Mouse (Mus musculus): ENCODE measurements around the gene Abcg1. TPM values are rescaled to one million over a fixed set of nuclear protein-coding genes. Genes with fewer than 3 reads are reported as not detected.

Abcg1 gene
- polyA plus RNA-seq, 1 experiment from 2014 or later: 9.6 TPM

GRCm38 (mm10) chr17:31033251-31033650 is 24.2 kb upstream of the Abcg1 start:
- H3K4me2 ChIP-seq: no peak overlapping the region
- H3K4me1 ChIP-seq (ENCODE audit: insufficient read depth): no peaks in the 10 kb centered on the region
- H3K27ac ChIP-seq (ENCODE audit: low read depth): no peak overlapping the region
- no peaks in the 10 kb centered on the region for H3K36me3 ChIP-seq (ENCODE audit: insufficient read depth)
- ATAC-seq (ENCODE audit: insufficient read depth) (no peak), DNase-seq (no peak)
- 67% methylated on average over 2 of the region's 2 CpGs for WGBS
- no peak for TF ChIP-seq CTCF (IDR thresholded peaks at IDR 0.05; ENCODE audit: low read depth)
- H3K9ac ChIP-seq: no peak overlapping the region
- no peaks in the 10 kb centered on the region for H3K9me3 ChIP-seq (ENCODE audit: low read depth, low read length)
- H3K4me3 ChIP-seq (ENCODE audit: low read depth, low read length): no peak overlapping the region
- no peaks in the 10 kb centered on the region for H3K27me3 ChIP-seq (ENCODE audit: insufficient read depth, low read length)

DNA sequence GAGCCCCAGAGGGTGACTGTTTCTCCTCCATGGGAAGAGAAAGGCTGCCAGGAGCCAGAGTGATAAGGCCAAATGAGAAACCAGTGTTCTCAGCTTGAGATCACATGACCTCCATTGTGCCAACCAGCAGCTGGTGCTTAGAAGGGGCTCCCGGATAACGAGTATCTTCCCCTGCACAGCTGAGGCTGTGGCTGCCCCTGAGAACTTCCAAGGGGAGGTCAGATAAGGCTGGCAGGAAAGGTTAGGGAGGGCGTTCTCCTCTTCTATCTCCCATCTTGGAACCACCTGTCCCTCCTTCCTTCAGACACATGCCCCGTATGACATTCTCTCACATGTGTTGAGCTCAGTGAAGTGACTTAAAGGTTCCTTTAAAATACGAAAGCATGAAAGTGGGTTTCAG is 23.3 kb upstream of the Abcg1 start:
- TF ChIP-seq CTCF (IDR thresholded peaks at IDR 0.05; ENCODE audit: low read depth): no peak
- no peak overlapping the region for H3K27ac ChIP-seq (ENCODE audit: low read depth)
- ATAC-seq (ENCODE audit: insufficient read depth) (no peak), DNase-seq (no peak)
- H3K4me3 ChIP-seq (ENCODE audit: low read depth, low read length): no peak overlapping the region
- H3K4me2 ChIP-seq: no peak overlapping the region
- no peaks in the 10 kb centered on the region for H3K4me1 ChIP-seq (ENCODE audit: insufficient read depth)
- H3K9ac ChIP-seq: no peak overlapping the region
- no peaks in the 10 kb centered on the region for H3K36me3 ChIP-seq (ENCODE audit: insufficient read depth)
- whole genome bisulfite sequencing: 34% methylated on average over 5 of the region's 5 CpGs
- no peaks in the 10 kb centered on the region for H3K9me3 ChIP-seq (ENCODE audit: low read depth, low read length)
- H3K27me3 ChIP-seq (ENCODE audit: insufficient read depth, low read length): no peaks in the 10 kb centered on the region

DNA sequence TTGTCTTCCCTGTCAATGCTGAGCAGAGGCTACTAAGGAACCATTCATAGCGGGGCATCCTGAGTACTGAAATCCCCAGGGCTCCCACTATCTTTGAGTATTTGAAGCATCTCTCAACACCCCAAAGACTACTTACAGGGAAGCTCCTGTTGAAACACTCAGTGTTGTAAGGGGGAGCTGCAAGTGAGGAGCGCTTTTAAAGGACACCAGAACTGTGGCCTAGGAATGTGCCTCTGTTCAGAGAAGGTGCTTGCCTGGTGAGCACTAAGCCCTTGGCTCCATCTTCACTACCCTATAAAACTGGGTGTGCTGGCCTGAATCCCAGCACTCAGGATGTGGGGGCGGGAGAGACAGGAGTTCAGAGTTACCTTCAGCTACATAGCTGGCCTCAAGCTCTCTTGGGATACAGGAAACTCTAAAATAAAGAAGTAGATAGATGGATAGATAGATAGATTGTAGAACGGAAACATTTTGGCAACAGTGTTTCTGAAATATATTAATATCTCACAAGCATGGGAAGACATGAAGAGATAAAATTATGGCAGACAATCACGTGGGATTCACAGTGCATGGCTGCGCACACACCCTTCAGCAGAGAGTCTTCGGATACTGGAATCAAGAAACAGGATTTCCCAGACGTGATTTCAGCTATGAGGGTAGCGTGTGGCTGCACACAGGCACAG is 22.7 kb upstream of the Abcg1 start:
- H3K9ac ChIP-seq: no peak overlapping the region
- ATAC-seq (ENCODE audit: insufficient read depth): no peak
- no peaks in the 10 kb centered on the region for H3K9me3 ChIP-seq (ENCODE audit: low read depth, low read length)
- H3K4me2 ChIP-seq: no peak overlapping the region
- H3K27ac ChIP-seq (ENCODE audit: low read depth): no peak overlapping the region
- H3K4me3 ChIP-seq (ENCODE audit: low read depth, low read length): no peak overlapping the region
- no peak for DNase-seq
- H3K27me3 ChIP-seq (ENCODE audit: insufficient read depth, low read length): no peaks in the 10 kb centered on the region
- 71% methylated on average over 9 of the region's 9 CpGs for WGBS
- no peaks in the 10 kb centered on the region for H3K36me3 ChIP-seq (ENCODE audit: insufficient read depth)
- H3K4me1 ChIP-seq (ENCODE audit: insufficient read depth): no peaks in the 10 kb centered on the region
- TF ChIP-seq CTCF (IDR thresholded peaks at IDR 0.05; ENCODE audit: low read depth): no peak

GRCm38 (mm10) chr17:31036168-31036876 is 21.2 kb upstream of the Abcg1 start:
- no peak overlapping the region for H3K4me2 ChIP-seq
- no peaks in the 10 kb centered on the region for H3K9me3 ChIP-seq (ENCODE audit: low read depth, low read length)
- no peaks in the 10 kb centered on the region for H3K27me3 ChIP-seq (ENCODE audit: insufficient read depth, low read length)
- no peaks in the 10 kb centered on the region for H3K4me1 ChIP-seq (ENCODE audit: insufficient read depth)
- no peak overlapping the region for H3K9ac ChIP-seq
- ATAC-seq (ENCODE audit: insufficient read depth) (no peak), DNase-seq (no peak)
- no peak overlapping the region for H3K4me3 ChIP-seq (ENCODE audit: low read depth, low read length)
- H3K36me3 ChIP-seq (ENCODE audit: insufficient read depth): no peaks in the 10 kb centered on the region
- WGBS: 79% methylated on average over 22 of the region's 22 CpGs
- no peak overlapping the region for H3K27ac ChIP-seq (ENCODE audit: low read depth)
- TF ChIP-seq CTCF (IDR thresholded peaks at IDR 0.05; ENCODE audit: low read depth): no peak

DNA sequence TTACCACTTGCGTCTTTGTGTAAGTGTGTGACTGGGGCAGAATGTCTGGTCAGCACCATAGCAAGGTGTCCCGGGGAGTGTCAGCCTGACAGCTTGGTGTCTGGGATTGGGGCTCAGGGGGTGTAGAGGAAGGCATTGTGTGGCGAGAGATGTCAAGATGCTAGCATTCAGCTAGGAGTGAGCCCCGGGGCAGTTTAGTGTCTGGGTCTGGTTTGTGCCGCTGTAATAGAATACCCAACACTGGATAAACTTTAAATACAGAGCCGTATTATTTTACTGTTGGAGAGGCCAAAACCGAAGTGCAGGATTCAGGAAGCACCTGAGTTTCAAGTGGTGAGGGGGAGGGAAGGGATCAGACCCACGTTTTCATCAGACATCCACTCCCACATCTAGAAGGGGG is 20.1 kb upstream of the Abcg1 start:
- Histone ChIP-seq H3K4me3 (ENCODE audit: low read depth, low read length) (no peak overlapping the region), H3K27ac (ENCODE audit: low read depth) (no peak overlapping the region), H3K4me1 (ENCODE audit: insufficient read depth) (no peaks in the 10 kb centered on the region), H3K36me3 (ENCODE audit: insufficient read depth) (no peaks in the 10 kb centered on the region), H3K4me2 (no peak overlapping the region), H3K9ac (no peak overlapping the region), H3K27me3 (ENCODE audit: insufficient read depth, low read length) (no peaks in the 10 kb centered on the region), H3K9me3 (ENCODE audit: low read depth, low read length) (no peaks in the 10 kb centered on the region)
- no peak for TF ChIP-seq CTCF (IDR thresholded peaks at IDR 0.05; ENCODE audit: low read depth)
- 68% methylated on average over 8 of the region's 8 CpGs for WGBS
- DNase-seq (no peak), ATAC-seq (ENCODE audit: insufficient read depth) (no peak)

- no peak for ATAC-seq (ENCODE audit: insufficient read depth)
- H3K4me1 ChIP-seq (ENCODE audit: insufficient read depth): no peaks in the 10 kb centered on the region
- no peak for TF ChIP-seq CTCF (IDR thresholded peaks at IDR 0.05; ENCODE audit: low read depth)
- no peak overlapping the region for H3K4me3 ChIP-seq (ENCODE audit: low read depth, low read length)
- H3K27ac ChIP-seq (ENCODE audit: low read depth): no peak overlapping the region
- H3K27me3 ChIP-seq (ENCODE audit: insufficient read depth, low read length): no peaks in the 10 kb centered on the region
- no peak overlapping the region for H3K9ac ChIP-seq
- no peak for DNase-seq
- H3K36me3 ChIP-seq (ENCODE audit: insufficient read depth): no peaks in the 10 kb centered on the region
- WGBS: 63% methylated on average over 4 of the region's 4 CpGs
- no peaks in the 10 kb centered on the region for H3K9me3 ChIP-seq (ENCODE audit: low read depth, low read length)
- no peak overlapping the region for H3K4me2 ChIP-seq
Measured at GRCm38 (mm10) chr17:31038381-31038780, 19.1 kb upstream of the Abcg1 start.

DNA sequence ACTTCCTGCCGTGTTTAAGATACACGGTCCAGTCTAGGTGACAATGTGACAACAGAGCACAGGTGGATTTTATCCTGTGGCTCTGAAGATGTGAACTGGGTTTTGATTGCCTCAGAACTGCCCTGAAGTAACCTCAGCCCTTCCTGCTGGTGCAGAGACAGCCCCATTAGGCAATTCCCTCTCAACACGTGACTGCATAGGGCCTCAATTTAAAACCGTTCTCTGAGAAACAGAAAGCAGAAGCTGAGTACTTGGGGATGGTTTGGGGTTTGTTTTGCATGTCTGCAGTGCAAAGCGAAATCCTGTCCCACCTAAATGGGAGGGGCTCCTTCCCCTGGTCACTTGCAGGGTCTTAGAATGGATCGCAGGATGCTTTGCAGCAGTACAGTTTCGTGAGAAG is 17.8 kb upstream of the Abcg1 start:
- no peaks in the 10 kb centered on the region for H3K9me3 ChIP-seq (ENCODE audit: low read depth, low read length)
- ATAC-seq (ENCODE audit: insufficient read depth): no peak

More for the DNA sequence above, 17.8 kb upstream of the Abcg1 start:
- Histone ChIP-seq H3K9ac (no peak overlapping the region), H3K4me3 (ENCODE audit: low read depth, low read length) (no peak overlapping the region), H3K4me2 (no peak overlapping the region), H3K27ac (ENCODE audit: low read depth) (no peak overlapping the region), H3K27me3 (ENCODE audit: insufficient read depth, low read length) (no peaks in the 10 kb centered on the region), H3K36me3 (ENCODE audit: insufficient read depth) (no peaks in the 10 kb centered on the region), H3K4me1 (ENCODE audit: insufficient read depth) (no peaks in the 10 kb centered on the region)
- TF ChIP-seq CTCF (IDR thresholded peaks at IDR 0.05; ENCODE audit: low read depth): no peak
- no peak for DNase-seq
- 61% methylated on average over 7 of the region's 7 CpGs for WGBS
